Mouse (Mus musculus) lung, postnatal 0 days (tissue): ENCODE data around the gene Kdm2b.

Experiments
- CTCF ChIP-seq: IDR thresholded peaks from 2 replicates; pipeline ENCODE4 v1.5.1; 2016; ENCODE audit warnings: antibody characterized with exemption, mild to moderate bottlenecking
- EP300 ChIP-seq: IDR thresholded peaks from 2 replicates; pipeline ENCODE4 v1.6.1; 2016; ENCODE audit warnings: antibody characterized with exemption, mild to moderate bottlenecking, control low read depth

DNA sequence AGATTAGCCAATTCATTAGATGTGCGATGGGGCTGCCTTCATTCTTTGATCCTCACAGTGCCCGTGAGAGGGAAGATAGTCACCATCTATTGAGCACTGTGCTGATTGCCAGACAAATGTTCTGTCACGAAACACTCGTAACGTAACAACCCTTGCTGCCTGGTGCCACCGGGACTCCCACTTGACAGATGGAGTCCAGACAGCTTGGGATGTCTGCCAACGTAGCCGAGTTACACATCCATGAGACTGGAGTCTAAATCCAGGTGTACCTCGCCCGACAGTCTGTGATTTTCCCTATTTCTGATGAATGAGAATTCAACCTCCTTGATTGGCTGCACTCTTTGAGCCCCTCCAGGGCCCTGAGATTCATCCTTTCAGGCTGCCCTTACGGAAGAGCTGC lies 20.2 kb upstream of the Kdm2b start:
- no peak for TF ChIP-seq CTCF
- TF ChIP-seq EP300 = no peak
